Mouse (Mus musculus) kidney, adult 2 months (tissue): Measurements from ENCODE around the gene Utrn.

Source experiments
- CTCF ChIP-seq: fragments of 200-500 bp; conservative IDR thresholded peaks from 2 replicates; pipeline ENCODE4 v1.5.1; 2011; ENCODE audit warnings: low read depth, mild to moderate bottlenecking, control low read depth, low read length, moderate library complexity, mixed read lengths; ENCODE audit not compliant: insufficient read depth, insufficient read length
- POLR2A ChIP-seq: fragments of 200-500 bp; IDR thresholded peaks from one replicate; pipeline ENCODE4 v1.6.1; 2011; ENCODE audit warnings: low read depth, low read length, control low read depth

GRCm38 (mm10) chr10:12424944-12425343, 444.2 kb downstream of the Utrn start:
- TF ChIP-seq CTCF = no peak
- TF ChIP-seq POLR2A = no peak
